Mouse (Mus musculus) bone marrow, adult 2 months (tissue): ENCODE measurements around the gene Sox5.

Experiments
- CTCF ChIP-seq: fragments of 200-500 bp; IDR thresholded peaks from 2 replicates; pipeline ENCODE4 v1.5.1; 2011; ENCODE audit warnings: low read length, control low read depth; ENCODE audit not compliant: control insufficient read depth, insufficient read depth
- POLR2A ChIP-seq: fragments of 200-500 bp; IDR thresholded peaks from 2 replicates; pipeline ENCODE4 v1.6.1; 2011; ENCODE audit warnings: low read depth, mild to moderate bottlenecking, control low read depth, low read length, borderline replicate concordance; ENCODE audit not compliant: control insufficient read depth

DNA sequence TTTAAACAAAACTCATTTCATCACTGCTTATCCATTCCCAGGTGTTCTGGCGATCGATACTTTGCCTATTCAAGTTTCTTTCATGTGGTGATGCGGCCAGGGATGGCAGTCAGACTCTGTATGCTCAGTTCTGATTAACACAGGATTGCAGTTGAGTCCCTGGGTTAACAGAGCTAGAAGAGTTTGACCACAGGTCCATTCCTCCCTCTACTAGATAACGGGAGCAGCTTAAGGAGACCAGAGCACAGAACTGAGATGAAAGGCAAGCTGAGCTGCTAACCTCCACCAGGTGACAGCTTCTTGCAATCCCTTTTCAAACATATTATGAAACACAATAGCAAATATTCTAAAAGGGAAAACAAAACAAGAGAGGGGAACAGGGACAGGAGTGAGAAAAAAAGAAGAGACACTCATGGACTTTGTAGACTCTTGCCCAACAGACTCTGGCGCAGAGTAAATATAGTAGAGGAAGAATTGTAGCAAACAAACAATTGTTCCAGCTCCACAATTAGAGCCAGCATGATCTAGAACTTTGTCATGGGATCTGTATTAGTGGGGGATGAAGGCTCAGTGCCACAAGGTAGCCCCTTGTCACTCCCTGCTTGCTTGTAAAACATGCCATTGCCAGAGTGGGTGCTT lies 580.3 kb downstream of the Sox5 start:
- TF ChIP-seq CTCF (no peak), POLR2A (no peak)
